Mouse (Mus musculus) frontal cortex, postnatal 36 days (tissue): Measurements from ENCODE around the gene Rorc.
A peak's percentile ranks its signal among the peaks of the same experiment; 100 is the strongest.

ENCODE experiments used
- DNase-seq, 2 experiments: peaks; one replicate each; pipeline ENCODE4 v3.0.0; 2022; ENCODE audit warnings: low spot score in 2 of 2

The Rorc gene

DNA sequence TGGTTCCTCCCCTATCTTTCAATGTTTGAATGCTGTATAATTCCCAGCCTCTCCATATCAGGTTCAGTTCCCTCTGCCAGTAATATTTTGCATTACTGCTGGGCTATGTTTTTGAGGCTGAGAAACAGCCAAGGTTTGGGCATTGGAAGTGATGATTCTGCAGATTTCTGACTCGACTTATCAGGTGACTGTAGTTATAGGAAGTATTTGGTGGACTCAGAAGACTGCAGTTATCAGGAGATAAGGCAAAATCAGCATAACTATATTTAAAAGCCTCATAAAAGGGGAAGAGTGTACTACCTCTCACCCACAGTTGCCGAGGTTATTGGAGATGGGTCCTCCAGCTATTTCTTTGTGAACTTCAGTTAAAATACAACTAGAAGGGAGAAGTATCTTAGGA, 58.4 kb downstream of the Rorc start:
- DNase-seq = no peak

DNA sequence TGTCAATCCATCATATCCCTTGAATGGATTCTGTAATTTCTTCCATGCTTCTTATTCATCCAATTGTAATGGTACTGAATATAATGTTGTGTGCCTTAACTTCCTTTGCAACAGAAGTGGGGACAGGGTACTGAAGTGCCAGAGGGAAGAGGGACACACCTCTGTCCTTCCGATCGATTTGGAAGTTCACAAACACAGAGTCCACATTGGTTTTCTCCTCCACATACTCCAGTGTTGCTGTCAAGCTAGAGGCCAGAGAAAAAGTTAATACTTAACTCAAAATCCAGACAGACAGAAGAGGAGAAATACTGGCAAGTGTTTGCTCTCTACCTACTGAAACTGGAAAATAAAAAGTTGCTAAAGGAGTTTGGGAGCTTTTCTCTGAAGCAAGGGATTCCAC, 61.7 kb downstream of the Rorc start:
- DNase-seq = no peak

- DNase-seq = no peak
Measured at GRCm38 (mm10) chr3:94436420-94436819, 63.8 kb downstream of the Rorc start.

DNA sequence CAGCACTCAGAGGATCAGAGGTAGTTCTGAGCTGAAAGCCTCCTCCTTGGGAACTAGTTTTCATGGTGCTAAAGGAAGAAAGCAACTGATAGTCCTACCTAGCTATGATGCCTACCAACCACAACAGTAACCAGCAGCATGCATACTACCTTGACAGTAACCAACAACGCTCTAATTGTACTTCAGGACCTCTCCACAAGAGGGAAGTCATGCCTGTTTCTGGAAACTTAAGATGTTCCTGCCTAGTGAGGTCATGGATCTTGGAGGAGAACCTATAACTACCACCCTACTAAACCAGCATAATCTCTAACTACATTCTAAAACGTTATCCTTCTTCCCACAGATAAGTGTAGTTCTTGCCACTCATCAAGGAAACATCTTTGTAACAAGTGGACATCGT, 68.6 kb downstream of the Rorc start:
- peak in 1 of 2 experiments; percentile 29 for DNase-seq

GRCm38 (mm10) chr3:94442951-94443596, 70.5 kb downstream of the Rorc start, which contains the start of gene Mrpl9:
Gene Mrpl9 (plus strand): TSS chr3:94443318.
- DNase-seq = peak; percentile 95 to 96

DNA sequence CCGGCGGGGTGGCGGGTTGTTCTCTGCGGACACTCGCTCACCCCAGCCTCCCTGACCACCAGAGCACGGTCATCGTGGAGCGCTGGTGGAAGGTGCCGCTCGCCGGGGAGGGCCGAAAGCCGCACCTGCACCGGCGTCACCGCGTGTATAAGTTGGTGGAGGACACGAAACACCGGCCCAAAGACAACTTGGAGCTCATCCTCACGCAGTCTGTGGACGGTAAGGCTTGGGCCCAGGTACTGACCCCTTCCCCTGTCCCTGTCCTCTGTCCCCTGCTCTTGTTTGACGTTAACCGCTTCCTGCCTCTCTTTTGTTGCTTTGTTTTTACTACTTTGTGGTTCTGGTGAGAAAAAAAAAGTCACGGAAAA, 71.0 kb downstream of the Rorc start, which contains the start of gene Oaz3:
Oaz3 (minus strand) TSS at position 319 of the 368 bp plus-strand sequence.
- DNase-seq = no peak
